Mouse (Mus musculus): ENCODE data around the gene Dop1a. TPM values are rescaled to one million over a fixed set of nuclear protein-coding genes. Genes with fewer than 3 reads are reported as not detected.

The Dop1a gene
- 11.8 and 13.1 TPM in 2 replicates for polyA plus RNA-seq (2014; fragmentation: Nextera tagmentation; extraction: Ambion mirVana)

GRCm38 (mm10) chr9:86466990-86467870 lies at the start of gene Dop1a:
TSS of gene Dop1a (plus strand) at chr9:86467154.
- peak; percentile 92 for ATAC-seq (ENCODE audit: insufficient number of reproducible peaks, low FRiP score, low TSS enrichment, low read depth)
- WGBS, result under 1% methylated on average over 91 of the region's 93 CpGs
- peak within 1 kb of the TSS; percentile 77 for H3K4me3 ChIP-seq (ENCODE audit: low read depth, low read length)
- no peaks in the 10 kb centered on the region for H3K9me3 ChIP-seq (ENCODE audit: control insufficient read depth, low read length)
- no peaks in the 10 kb centered on the region for H3K36me3 ChIP-seq (ENCODE audit: control insufficient read depth, insufficient read depth, low read length)
- peak within 1 kb of the TSS; percentile 77 for H3K9ac ChIP-seq (ENCODE audit: low read length)
- peak within 1 kb of the TSS; percentile 84 for H3K4me2 ChIP-seq (ENCODE audit: low read depth, severe bottlenecking)
- H3K4me1 ChIP-seq (ENCODE audit: control insufficient read depth, insufficient read depth, low read length), result no peaks in the 10 kb centered on the region
- no peaks in the 10 kb centered on the region for H3K27me3 ChIP-seq (ENCODE audit: control insufficient read depth, insufficient read depth, low read length)
- H3K27ac ChIP-seq (replicated peaks; ENCODE audit: low read depth, low read length), result no peak within 1 kb of the TSS
- peak; percentile 91 for DNase-seq (ENCODE audit: low spot score)

GRCm38 (mm10) chr9:86417971-86418370 lies 49.0 kb upstream of the Dop1a start:
- Histone ChIP-seq H3K4me3 (ENCODE audit: low read depth, low read length) (no peak overlapping the region), H3K9me3 (ENCODE audit: control insufficient read depth, low read length) (no peaks in the 10 kb centered on the region), H3K4me2 (ENCODE audit: low read depth, severe bottlenecking) (no peak overlapping the region), H3K27ac (replicated peaks; ENCODE audit: low read depth, low read length) (no peak overlapping the region), H3K27me3 (ENCODE audit: control insufficient read depth, insufficient read depth, low read length) (no peaks in the 10 kb centered on the region), H3K9ac (ENCODE audit: low read length) (no peak overlapping the region), H3K36me3 (ENCODE audit: control insufficient read depth, insufficient read depth, low read length) (no peaks in the 10 kb centered on the region), H3K4me1 (ENCODE audit: control insufficient read depth, insufficient read depth, low read length) (no peaks in the 10 kb centered on the region)
- DNase-seq (ENCODE audit: low spot score) (no peak), ATAC-seq (ENCODE audit: insufficient number of reproducible peaks, low FRiP score, low TSS enrichment, low read depth) (no peak)
- 94% methylated on average over 1 of the region's 1 CpGs for WGBS

DNA sequence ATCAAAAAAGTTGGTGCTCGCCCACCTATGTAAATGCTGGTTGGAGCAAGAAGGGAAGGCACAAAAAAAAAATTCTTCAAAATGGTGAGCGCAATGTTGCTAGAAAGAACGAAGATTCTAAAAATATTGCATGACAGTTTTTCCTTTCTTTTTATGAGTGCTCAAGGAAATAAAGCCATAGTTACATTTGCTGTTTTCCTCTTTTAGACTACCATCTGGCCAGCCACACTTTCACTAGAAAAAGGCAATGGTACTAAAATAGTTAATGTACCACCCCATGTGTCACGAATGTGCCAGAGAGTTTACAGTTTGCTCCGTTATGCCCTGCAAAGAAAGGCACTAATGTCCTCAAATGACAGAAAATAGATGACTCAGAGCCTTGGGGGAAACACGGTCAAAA lies 47.6 kb upstream of the Dop1a start:
- Histone ChIP-seq H3K4me2 (ENCODE audit: low read depth, severe bottlenecking) (no peak overlapping the region), H3K4me1 (ENCODE audit: control insufficient read depth, insufficient read depth, low read length) (no peaks in the 10 kb centered on the region), H3K27me3 (ENCODE audit: control insufficient read depth, insufficient read depth, low read length) (no peaks in the 10 kb centered on the region), H3K4me3 (ENCODE audit: low read depth, low read length) (no peak overlapping the region), H3K27ac (replicated peaks; ENCODE audit: low read depth, low read length) (no peak overlapping the region), H3K9ac (ENCODE audit: low read length) (no peak overlapping the region), H3K9me3 (ENCODE audit: control insufficient read depth, low read length) (no peaks in the 10 kb centered on the region), H3K36me3 (ENCODE audit: control insufficient read depth, insufficient read depth, low read length) (no peaks in the 10 kb centered on the region)
- WGBS, result 85% methylated on average over 6 of the region's 6 CpGs
- DNase-seq (ENCODE audit: low spot score), result no peak
- no peak for ATAC-seq (ENCODE audit: insufficient number of reproducible peaks, low FRiP score, low TSS enrichment, low read depth)

DNA sequence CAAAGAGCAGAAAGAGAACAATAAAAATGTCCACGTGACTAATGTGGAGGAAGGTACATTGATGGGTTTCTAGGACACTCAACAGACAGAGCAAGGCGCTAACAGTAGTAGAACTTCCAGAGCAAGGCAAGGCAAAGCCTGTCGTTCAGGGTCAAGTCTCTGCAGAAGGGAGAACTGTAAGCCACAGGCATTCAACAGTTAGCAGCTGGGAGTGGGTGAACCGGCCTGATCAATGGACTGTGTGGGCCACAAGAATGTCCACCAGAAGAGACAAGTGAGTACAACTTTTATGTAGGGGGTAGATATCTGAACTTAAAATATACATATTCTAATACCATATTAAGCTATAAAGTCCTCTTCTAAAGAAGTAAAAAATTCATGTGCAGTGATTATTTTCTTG lies 43.6 kb upstream of the Dop1a start:
- Histone ChIP-seq H3K9me3 (ENCODE audit: control insufficient read depth, low read length) (no peaks in the 10 kb centered on the region), H3K4me3 (ENCODE audit: low read depth, low read length) (no peak overlapping the region), H3K36me3 (ENCODE audit: control insufficient read depth, insufficient read depth, low read length) (no peaks in the 10 kb centered on the region), H3K27me3 (ENCODE audit: control insufficient read depth, insufficient read depth, low read length) (no peaks in the 10 kb centered on the region), H3K9ac (ENCODE audit: low read length) (no peak overlapping the region), H3K27ac (replicated peaks; ENCODE audit: low read depth, low read length) (no peak overlapping the region), H3K4me1 (ENCODE audit: control insufficient read depth, insufficient read depth, low read length) (no peaks in the 10 kb centered on the region), H3K4me2 (ENCODE audit: low read depth, severe bottlenecking) (no peak overlapping the region)
- ATAC-seq (ENCODE audit: insufficient number of reproducible peaks, low FRiP score, low TSS enrichment, low read depth) (no peak), DNase-seq (ENCODE audit: low spot score) (no peak)
- WGBS, result 85% methylated on average over 4 of the region's 4 CpGs

DNA sequence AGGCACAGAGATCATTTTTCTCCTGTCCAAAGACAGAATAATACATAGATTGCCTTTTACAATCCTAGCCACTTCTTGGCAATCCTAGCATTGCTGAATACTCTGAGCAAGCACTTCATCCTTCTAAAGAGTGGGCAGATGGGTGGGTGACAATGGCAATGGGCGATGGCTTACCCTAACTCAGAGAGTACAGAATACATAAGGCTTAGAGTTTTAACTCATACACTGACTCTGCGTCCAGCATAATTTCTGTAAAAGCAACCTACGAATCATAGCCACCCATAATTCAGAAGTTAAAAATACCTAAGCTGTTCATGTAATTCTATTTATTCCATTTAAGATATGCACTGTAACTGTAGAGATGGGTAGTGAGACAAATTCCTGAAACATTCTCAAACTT lies 31.4 kb upstream of the Dop1a start:
- no peaks in the 10 kb centered on the region for H3K27me3 ChIP-seq (ENCODE audit: control insufficient read depth, insufficient read depth, low read length)
- no peak for ATAC-seq (ENCODE audit: insufficient number of reproducible peaks, low FRiP score, low TSS enrichment, low read depth)
- 92% methylated on average over 3 of the region's 3 CpGs for WGBS

DNA sequence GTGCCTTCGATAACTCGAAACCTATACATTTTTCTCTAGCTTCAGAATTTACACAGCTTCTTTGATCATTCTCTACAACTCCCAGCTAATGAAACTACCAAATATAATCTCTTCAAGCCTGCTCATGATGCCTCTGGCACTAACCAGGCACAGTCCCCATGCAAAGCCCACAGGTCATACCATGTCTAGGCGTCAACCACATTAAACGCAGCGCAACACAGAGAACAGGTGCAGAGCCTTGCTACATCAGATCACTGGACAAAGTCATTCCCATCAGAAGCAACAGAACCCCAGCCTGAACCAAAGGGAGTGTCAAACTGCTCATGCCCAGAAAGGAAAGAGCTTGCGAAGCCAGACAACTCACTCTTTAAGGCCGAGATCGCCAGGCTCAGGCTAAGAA lies 30.3 kb upstream of the Dop1a start:
- H3K36me3 ChIP-seq (ENCODE audit: control insufficient read depth, insufficient read depth, low read length), result no peaks in the 10 kb centered on the region

More for the DNA sequence above, 31.4 kb upstream of the Dop1a start:
- H3K4me3 ChIP-seq (ENCODE audit: low read depth, low read length), result no peak overlapping the region
- no peaks in the 10 kb centered on the region for H3K9me3 ChIP-seq (ENCODE audit: control insufficient read depth, low read length)
- no peaks in the 10 kb centered on the region for H3K36me3 ChIP-seq (ENCODE audit: control insufficient read depth, insufficient read depth, low read length)
- H3K4me1 ChIP-seq (ENCODE audit: control insufficient read depth, insufficient read depth, low read length), result no peaks in the 10 kb centered on the region
- DNase-seq (ENCODE audit: low spot score), result no peak
- no peak overlapping the region for H3K9ac ChIP-seq (ENCODE audit: low read length)
- no peak overlapping the region for H3K4me2 ChIP-seq (ENCODE audit: low read depth, severe bottlenecking)
- H3K27ac ChIP-seq (replicated peaks; ENCODE audit: low read depth, low read length), result no peak overlapping the region

GRCm38 (mm10) chr9:86438337-86439009 lies 28.5 kb upstream of the Dop1a start:
- H3K9me3 ChIP-seq (ENCODE audit: control insufficient read depth, low read length), result no peaks in the 10 kb centered on the region
- ATAC-seq (ENCODE audit: insufficient number of reproducible peaks, low FRiP score, low TSS enrichment, low read depth) (no peak), DNase-seq (ENCODE audit: low spot score) (no peak)
- no peak overlapping the region for H3K4me2 ChIP-seq (ENCODE audit: low read depth, severe bottlenecking)
- H3K4me1 ChIP-seq (ENCODE audit: control insufficient read depth, insufficient read depth, low read length), result no peaks in the 10 kb centered on the region
- H3K9ac ChIP-seq (ENCODE audit: low read length), result no peak overlapping the region
- no peak overlapping the region for H3K4me3 ChIP-seq (ENCODE audit: low read depth, low read length)
- no peak overlapping the region for H3K27ac ChIP-seq (replicated peaks; ENCODE audit: low read depth, low read length)
- no peaks in the 10 kb centered on the region for H3K36me3 ChIP-seq (ENCODE audit: control insufficient read depth, insufficient read depth, low read length)
- 68% methylated on average over 11 of the region's 11 CpGs for WGBS
- H3K27me3 ChIP-seq (ENCODE audit: control insufficient read depth, insufficient read depth, low read length), result no peaks in the 10 kb centered on the region

More for the DNA sequence above, 30.3 kb upstream of the Dop1a start:
- WGBS, result 92% methylated on average over 8 of the region's 8 CpGs
- no peak overlapping the region for H3K27ac ChIP-seq (replicated peaks; ENCODE audit: low read depth, low read length)
- H3K9ac ChIP-seq (ENCODE audit: low read length), result no peak overlapping the region
- no peaks in the 10 kb centered on the region for H3K27me3 ChIP-seq (ENCODE audit: control insufficient read depth, insufficient read depth, low read length)
- ATAC-seq (ENCODE audit: insufficient number of reproducible peaks, low FRiP score, low TSS enrichment, low read depth), result no peak
- H3K4me3 ChIP-seq (ENCODE audit: low read depth, low read length), result no peak overlapping the region
- no peaks in the 10 kb centered on the region for H3K4me1 ChIP-seq (ENCODE audit: control insufficient read depth, insufficient read depth, low read length)
- no peak for DNase-seq (ENCODE audit: low spot score)
- H3K9me3 ChIP-seq (ENCODE audit: control insufficient read depth, low read length), result no peaks in the 10 kb centered on the region
- no peak overlapping the region for H3K4me2 ChIP-seq (ENCODE audit: low read depth, severe bottlenecking)

DNA sequence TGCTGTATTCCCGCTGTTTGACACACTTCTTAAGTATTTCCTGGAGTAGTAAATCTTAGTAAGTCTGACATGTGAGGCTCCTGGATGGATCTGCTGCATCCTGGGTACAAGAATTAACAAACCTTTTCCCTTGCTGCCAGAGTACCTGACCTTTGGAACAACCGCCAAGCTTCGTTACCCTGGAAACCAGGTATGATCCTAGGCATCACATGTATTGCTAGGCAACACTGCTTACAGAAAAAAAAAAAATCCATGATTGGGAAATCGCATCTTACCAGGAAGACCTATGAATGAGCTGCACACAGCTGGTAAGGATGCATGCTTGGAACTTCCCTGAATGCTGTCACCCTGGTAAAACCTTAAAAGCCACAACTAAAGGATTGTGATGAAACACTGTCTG lies 24.7 kb upstream of the Dop1a start:
- H3K4me3 ChIP-seq (ENCODE audit: low read depth, low read length), result no peak overlapping the region
- H3K9ac ChIP-seq (ENCODE audit: low read length), result no peak overlapping the region
- H3K27ac ChIP-seq (replicated peaks; ENCODE audit: low read depth, low read length), result no peak overlapping the region
- no peak overlapping the region for H3K4me2 ChIP-seq (ENCODE audit: low read depth, severe bottlenecking)
- no peaks in the 10 kb centered on the region for H3K36me3 ChIP-seq (ENCODE audit: control insufficient read depth, insufficient read depth, low read length)
- 70% methylated on average over 4 of the region's 4 CpGs for WGBS
- no peaks in the 10 kb centered on the region for H3K4me1 ChIP-seq (ENCODE audit: control insufficient read depth, insufficient read depth, low read length)
- no peaks in the 10 kb centered on the region for H3K9me3 ChIP-seq (ENCODE audit: control insufficient read depth, low read length)
- DNase-seq (ENCODE audit: low spot score) (no peak), ATAC-seq (ENCODE audit: insufficient number of reproducible peaks, low FRiP score, low TSS enrichment, low read depth) (no peak)
- no peaks in the 10 kb centered on the region for H3K27me3 ChIP-seq (ENCODE audit: control insufficient read depth, insufficient read depth, low read length)
